Mouse (Mus musculus): ENCODE measurements around the gene Ilf3.

DNA sequence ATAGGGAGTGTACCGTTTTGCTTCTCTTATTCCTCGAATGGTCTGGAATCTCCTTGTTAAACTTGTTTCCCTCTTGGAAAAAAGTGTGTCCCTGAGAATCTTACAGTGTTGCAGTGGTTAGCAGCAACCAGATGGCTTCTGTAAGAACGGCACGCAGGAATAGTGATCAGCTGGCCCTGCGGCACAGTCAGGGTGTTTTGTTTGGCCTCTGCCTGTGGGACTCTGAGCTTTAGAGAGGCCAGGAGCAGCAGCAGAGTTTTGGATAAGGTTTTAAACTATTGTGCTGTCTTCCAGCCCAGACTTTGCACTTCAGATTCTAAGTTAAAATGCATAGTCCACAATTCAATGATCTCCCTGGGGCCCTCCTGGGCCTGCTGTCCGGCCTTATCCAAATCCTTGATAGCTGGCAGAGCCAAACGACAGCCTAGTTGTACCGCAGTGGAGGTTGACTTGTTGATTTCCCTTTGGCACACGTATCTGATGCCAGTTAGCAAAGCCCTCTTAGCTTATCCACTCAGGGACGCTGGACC lies 25.0 kb downstream of the Ilf3 start:
- TF ChIP-seq FLI1 (IDR thresholded peaks at IDR 0.05; ENCODE audit: low read length) (no peak), GATA1 (IDR thresholded peaks at IDR 0.05; ENCODE audit: borderline replicate concordance, low read length) (no peak)

All from megakaryocyte, embryonic 14.5 days (primary cell).